Comparison of ENCODE assay signal across 12 mouse cellular contexts in genomic region chr17:56020400-56021084, GRCm38 (mm10). TPM values are rescaled to one million over a fixed set of nuclear protein-coding genes. Genes with fewer than 3 reads are reported as not detected.
DNase-seq lines count a peak whose midpoint lies in the region; ATAC-seq and TF ChIP-seq lines count a peak whose summit lies in the region.
"Had no signal": no experiment of that assay in that cellular context is flagged by ENCODE, and none has a peak within 500 bp of the region (broad histone marks: within the 10 kb centered on the region; RNA-seq: fewer than 3 reads in every experiment).

No protein-coding gene starts in this region.

- intact Hi-C loops in heart, postnatal 14 days (cut with DNase I): no loop called here

- TF ChIP-seq CTCF in stomach, postnatal 0 days (IDR thresholded peaks at IDR 0.05; ENCODE audit: low read depth): no peak

- no peaks in the 10 kb centered on the region for H3K27me3 ChIP-seq in heart, embryonic 10.5 days (ENCODE audit: insufficient read depth, poor library complexity, severe bottlenecking)
- H3K27me3 ChIP-seq in midbrain, embryonic 13.5 days: no peaks in the 10 kb centered on the region
- H3K27me3 ChIP-seq in midbrain, embryonic 10.5 days (ENCODE audit: low read depth, poor library complexity, severe bottlenecking): no peaks in the 10 kb centered on the region
- H3K27me3 ChIP-seq in hindbrain, embryonic 16.5 days (replicated peaks; ENCODE audit: control insufficient read depth, insufficient read depth, low read length): no peaks in the 10 kb centered on the region
- H3K27me3 ChIP-seq in myocyte (ENCODE audit: control insufficient read depth, insufficient read depth, insufficient read length): no peaks in the 10 kb centered on the region
- H3K27me3 ChIP-seq in stomach, postnatal 0 days (ENCODE audit: control insufficient read depth, insufficient read depth, low read length): no peaks in the 10 kb centered on the region
- H3K27me3 ChIP-seq: liver, embryonic 12.5 days had no signal

- peaks cover 57% of the 10 kb centered on the region for H3K36me3 ChIP-seq in heart, embryonic 10.5 days
- H3K36me3 ChIP-seq in midbrain, embryonic 13.5 days: peaks cover 59% of the 10 kb centered on the region
- peaks cover 71% of the 10 kb centered on the region for H3K36me3 ChIP-seq in midbrain, embryonic 10.5 days
- peaks cover 42% of the 10 kb centered on the region for H3K36me3 ChIP-seq in hindbrain, embryonic 16.5 days (ENCODE audit: control insufficient read depth, insufficient read depth, low read length)
- H3K36me3 ChIP-seq in myocyte (ENCODE audit: control insufficient read depth, insufficient read depth): peaks cover 6% of the 10 kb centered on the region
- peaks cover 29% of the 10 kb centered on the region for H3K36me3 ChIP-seq in stomach, postnatal 0 days (ENCODE audit: control insufficient read depth, insufficient read depth, low read length)

- H3K79me2 ChIP-seq in myocyte (ENCODE audit: control insufficient read depth, insufficient read depth): peaks cover 52% of the 10 kb centered on the region

- 0 out of 2 replicates have a peak overlapping the region, but pooled peaks have one; percentile 39 for H3K27ac ChIP-seq in heart, embryonic 10.5 days
- peak overlapping the region; percentile 54; the same call in 1 of the 2 replicates for H3K27ac ChIP-seq in midbrain, embryonic 13.5 days
- no peak overlapping the region for H3K27ac ChIP-seq in midbrain, embryonic 10.5 days (replicated peaks)
- peak overlapping the region; percentile 63 for H3K27ac ChIP-seq in hindbrain, embryonic 16.5 days (ENCODE audit: low read depth, low read length)
- H3K27ac ChIP-seq in stomach, postnatal 0 days (replicated peaks): no peak overlapping the region
- H3K27ac ChIP-seq: liver, embryonic 12.5 days had no signal

- no peak overlapping the region for H3K4me2 ChIP-seq in midbrain, embryonic 13.5 days (replicated peaks)
- H3K4me2 ChIP-seq in hindbrain, embryonic 16.5 days (ENCODE audit: low read length): no peak overlapping the region
- no peak overlapping the region for H3K4me2 ChIP-seq in myocyte (ENCODE audit: low read depth)
- no peak overlapping the region for H3K4me2 ChIP-seq in stomach, postnatal 0 days (replicated peaks; ENCODE audit: low read depth)
- H3K4me2 ChIP-seq: liver, embryonic 12.5 days had no signal

- H3K4me3 ChIP-seq in heart, embryonic 10.5 days: no peak overlapping the region
- H3K4me3 ChIP-seq in midbrain, embryonic 13.5 days (replicated peaks): no peak overlapping the region
- H3K4me3 ChIP-seq in midbrain, embryonic 10.5 days: no peak overlapping the region
- H3K4me3 ChIP-seq in hindbrain, embryonic 16.5 days (ENCODE audit: low read length): no peak overlapping the region
- H3K4me3 ChIP-seq in myocyte: no peak overlapping the region
- no peak overlapping the region for H3K4me3 ChIP-seq in stomach, postnatal 0 days (ENCODE audit: low read depth, low read length)
- H3K4me3 ChIP-seq: liver, embryonic 12.5 days had no signal

- no peak for DNase-seq in heart, embryonic 10.5 days (ENCODE audit: low spot score)
- no peak for DNase-seq in heart, postnatal 14 days
- DNase-seq in midbrain, embryonic 10.5 days (ENCODE audit: low spot score): no peak
- no peak for DNase-seq in stomach, postnatal 0 days (ENCODE audit: low spot score)
- DNase-seq: adrenal gland, adult 8-10 months; kidney, postnatal 36 days; lung, postnatal 10 days had no signal

- no peaks in the 10 kb centered on the region for H3K9me3 ChIP-seq in heart, embryonic 10.5 days
- no peaks in the 10 kb centered on the region for H3K9me3 ChIP-seq in midbrain, embryonic 13.5 days
- no peaks in the 10 kb centered on the region for H3K9me3 ChIP-seq in midbrain, embryonic 10.5 days (replicated peaks)
- H3K9me3 ChIP-seq in hindbrain, embryonic 16.5 days (ENCODE audit: control insufficient read depth, low read length): no peaks in the 10 kb centered on the region
- no peaks in the 10 kb centered on the region for H3K9me3 ChIP-seq in stomach, postnatal 0 days (ENCODE audit: control insufficient read depth, low read length)
- H3K9me3 ChIP-seq: liver, embryonic 12.5 days had no signal

- no peak for TF ChIP-seq EP300 in stomach, postnatal 0 days (optimal IDR thresholded peaks at IDR 0.05)

- no peak overlapping the region for H3ac ChIP-seq in myocyte (ENCODE audit: control insufficient read depth, insufficient read length)

- ATAC-seq in midbrain, embryonic 13.5 days: no peak
- ATAC-seq in hindbrain, embryonic 16.5 days: no peak
- no peak for ATAC-seq in stomach, postnatal 0 days (ENCODE audit: low FRiP score, low TSS enrichment)
- ATAC-seq: intestine, embryonic 16.5 days; liver, embryonic 12.5 days had no signal

- TF ChIP-seq POLR2A in myocyte (IDR thresholded peaks at IDR 0.05; ENCODE audit: insufficient read length, low read depth): no peak

- 86% methylated on average over 6 of the region's 6 CpGs for WGBS in heart, embryonic 10.5 days
- WGBS in midbrain, embryonic 13.5 days: 94% methylated on average over 6 of the region's 6 CpGs
- 94% methylated on average over 6 of the region's 6 CpGs for WGBS in midbrain, embryonic 10.5 days
- 96% methylated on average over 6 of the region's 6 CpGs for WGBS in hindbrain, embryonic 16.5 days
- WGBS in stomach, postnatal 0 days: 96% methylated on average over 6 of the region's 6 CpGs

- peaks cover 59% of the 10 kb centered on the region for H3K4me1 ChIP-seq in heart, embryonic 10.5 days
- peaks cover 31% of the 10 kb centered on the region for H3K4me1 ChIP-seq in midbrain, embryonic 13.5 days (replicated peaks)
- peaks cover 14% of the 10 kb centered on the region for H3K4me1 ChIP-seq in midbrain, embryonic 10.5 days
- H3K4me1 ChIP-seq in hindbrain, embryonic 16.5 days (ENCODE audit: control insufficient read depth, insufficient read depth, low read depth, low read length): peaks cover 5% of the 10 kb centered on the region; the same call in 1 of the 2 replicates
- no peaks in the 10 kb centered on the region for H3K4me1 ChIP-seq in stomach, postnatal 0 days (replicated peaks; ENCODE audit: control insufficient read depth, insufficient read depth)

- no peak overlapping the region for H3K9ac ChIP-seq in midbrain, embryonic 13.5 days (replicated peaks)
- H3K9ac ChIP-seq in hindbrain, embryonic 16.5 days (ENCODE audit: low read depth, low read length): no peak overlapping the region
- H3K9ac ChIP-seq in stomach, postnatal 0 days (ENCODE audit: low read length): no peak overlapping the region
- H3K9ac ChIP-seq: liver, embryonic 12.5 days had no signal

TF ChIP-seq in myocyte, 11 proteins besides CTCF, POLR2A, EP300 and RAD21 (continues in another document):
- peak; percentile 72 for TF ChIP-seq POLR2AphosphoS2 (IDR thresholded peaks at IDR 0.05; ENCODE audit: insufficient read length, low read depth)

RNA-seq across cellular contexts. Expression of gene Mpnd, which starts 15.0 kb away (rescaled TPM):
- 69.5 and 111 TPM in 2 replicates for polyA plus RNA-seq in heart, embryonic 10.5 days (2016; fragmentation: Nextera tagmentation; extraction: Ambion mirVana)
- 10 to 100 TPM; 44.1 to 49.9 TPM for total RNA-seq in heart, postnatal 14 days (2021)
- 159 and 182 TPM in 2 replicates for polyA plus RNA-seq in midbrain, embryonic 13.5 days (2015; fragmentation: Nextera tagmentation; extraction: Ambion mirVana)
- 131 and 160 TPM in 2 replicates for polyA plus RNA-seq in midbrain, embryonic 10.5 days (2016; fragmentation: Nextera tagmentation; extraction: Ambion mirVana)
- 119 and 127 TPM in 2 replicates for polyA plus RNA-seq in hindbrain, embryonic 16.5 days (2015; fragmentation: Nextera tagmentation; extraction: Ambion mirVana)
- 92.1 TPM for polyA plus RNA-seq in myocyte (2012; fragmentation: generic; extraction: Trizol)
- polyA plus RNA-seq in stomach, postnatal 0 days (2015; fragmentation: Nextera tagmentation; extraction: Ambion mirVana): 28.9 and 34.9 TPM in 2 replicates

RNA-seq across cellular contexts. Expression of gene Stap2, which starts 15.2 kb away (rescaled TPM):
- polyA plus RNA-seq in heart, embryonic 10.5 days (2016; fragmentation: Nextera tagmentation; extraction: Ambion mirVana): 7.7 and 8.0 TPM in 2 replicates
- total RNA-seq in heart, postnatal 14 days (2021): 10 to 100 TPM; 15.9 to 17.9 TPM
- polyA plus RNA-seq in midbrain, embryonic 13.5 days (2015; fragmentation: Nextera tagmentation; extraction: Ambion mirVana): 4.6 and 5.0 TPM in 2 replicates
- polyA plus RNA-seq in midbrain, embryonic 10.5 days (2016; fragmentation: Nextera tagmentation; extraction: Ambion mirVana): 5.2 and 5.5 TPM in 2 replicates
- polyA plus RNA-seq in hindbrain, embryonic 16.5 days (2015; fragmentation: Nextera tagmentation; extraction: Ambion mirVana): 6.5 and 6.8 TPM in 2 replicates
- 0.46 TPM for polyA plus RNA-seq in myocyte (2012; fragmentation: generic; extraction: Trizol)
- polyA plus RNA-seq in stomach, postnatal 0 days (2015; fragmentation: Nextera tagmentation; extraction: Ambion mirVana): 44.2 and 50.6 TPM in 2 replicates

RNA-seq across cellular contexts. Expression of gene Sh3gl1, which starts 15.9 kb away (rescaled TPM):
- polyA plus RNA-seq in heart, embryonic 10.5 days (2016; fragmentation: Nextera tagmentation; extraction: Ambion mirVana): 117 and 155 TPM in 2 replicates
- 10 to 100 TPM; 23.0 to 24.1 TPM for total RNA-seq in heart, postnatal 14 days (2021)
- polyA plus RNA-seq in midbrain, embryonic 13.5 days (2015; fragmentation: Nextera tagmentation; extraction: Ambion mirVana): 113 and 123 TPM in 2 replicates
- polyA plus RNA-seq in midbrain, embryonic 10.5 days (2016; fragmentation: Nextera tagmentation; extraction: Ambion mirVana): 161 and 162 TPM in 2 replicates
- 106 and 112 TPM in 2 replicates for polyA plus RNA-seq in hindbrain, embryonic 16.5 days (2015; fragmentation: Nextera tagmentation; extraction: Ambion mirVana)
- polyA plus RNA-seq in myocyte (2012; fragmentation: generic; extraction: Trizol): 66.9 TPM
- 100 and 101 TPM in 2 replicates for polyA plus RNA-seq in stomach, postnatal 0 days (2015; fragmentation: Nextera tagmentation; extraction: Ambion mirVana)

RNA-seq across cellular contexts. Expression of gene Chaf1a, which starts 19.7 kb away (rescaled TPM):
- 24.0 and 30.0 TPM in 2 replicates for polyA plus RNA-seq in heart, embryonic 10.5 days (2016; fragmentation: Nextera tagmentation; extraction: Ambion mirVana)
- 1 to 10 TPM; 2.6 to 3.4 TPM for total RNA-seq in heart, postnatal 14 days (2021)
- 10.1 and 11.0 TPM in 2 replicates for polyA plus RNA-seq in midbrain, embryonic 13.5 days (2015; fragmentation: Nextera tagmentation; extraction: Ambion mirVana)
- polyA plus RNA-seq in midbrain, embryonic 10.5 days (2016; fragmentation: Nextera tagmentation; extraction: Ambion mirVana): 45.4 and 49.3 TPM in 2 replicates
- 4.5 and 6.7 TPM in 2 replicates for polyA plus RNA-seq in hindbrain, embryonic 16.5 days (2015; fragmentation: Nextera tagmentation; extraction: Ambion mirVana)
- polyA plus RNA-seq in myocyte (2012; fragmentation: generic; extraction: Trizol): 8.0 TPM
- polyA plus RNA-seq in stomach, postnatal 0 days (2015; fragmentation: Nextera tagmentation; extraction: Ambion mirVana): 4.5 and 5.0 TPM in 2 replicates

RNA-seq across cellular contexts. Expression of gene Fsd1, which starts 34.2 kb away (rescaled TPM):
- 8.4 and 23.2 TPM in 2 replicates for polyA plus RNA-seq in heart, embryonic 10.5 days (2016; fragmentation: Nextera tagmentation; extraction: Ambion mirVana)
- total RNA-seq in heart, postnatal 14 days (2021): under 1 TPM in 1 of 2 experiments, not detected in 1; 0.74 TPM
- polyA plus RNA-seq in midbrain, embryonic 13.5 days (2015; fragmentation: Nextera tagmentation; extraction: Ambion mirVana): 135 and 136 TPM in 2 replicates
- polyA plus RNA-seq in midbrain, embryonic 10.5 days (2016; fragmentation: Nextera tagmentation; extraction: Ambion mirVana): 78.4 and 95.0 TPM in 2 replicates
- 227 and 252 TPM in 2 replicates for polyA plus RNA-seq in hindbrain, embryonic 16.5 days (2015; fragmentation: Nextera tagmentation; extraction: Ambion mirVana)
- 0.36 TPM for polyA plus RNA-seq in myocyte (2012; fragmentation: generic; extraction: Trizol)
- polyA plus RNA-seq in stomach, postnatal 0 days (2015; fragmentation: Nextera tagmentation; extraction: Ambion mirVana): 2.7 and 3.5 TPM in 2 replicates

Comparison
In these comparisons a context has a peak if more than half of its experiments do, and no peak if none do; other contexts are left out.
1. H3K27ac ChIP-seq: peak in heart, embryonic 10.5 days (single experiment), midbrain, embryonic 13.5 days (single experiment) and hindbrain, embryonic 16.5 days (single experiment); none in midbrain, embryonic 10.5 days (single experiment) and stomach, postnatal 0 days (single experiment).